Mouse (Mus musculus): ENCODE data around the gene C2cd2l.
"Not testable (repeated sequence)": the region's sequence is repeated elsewhere in the genome, so short reads cannot be mapped to it uniquely, and the experiment has no call there.

Gene C2cd2l

DNA sequence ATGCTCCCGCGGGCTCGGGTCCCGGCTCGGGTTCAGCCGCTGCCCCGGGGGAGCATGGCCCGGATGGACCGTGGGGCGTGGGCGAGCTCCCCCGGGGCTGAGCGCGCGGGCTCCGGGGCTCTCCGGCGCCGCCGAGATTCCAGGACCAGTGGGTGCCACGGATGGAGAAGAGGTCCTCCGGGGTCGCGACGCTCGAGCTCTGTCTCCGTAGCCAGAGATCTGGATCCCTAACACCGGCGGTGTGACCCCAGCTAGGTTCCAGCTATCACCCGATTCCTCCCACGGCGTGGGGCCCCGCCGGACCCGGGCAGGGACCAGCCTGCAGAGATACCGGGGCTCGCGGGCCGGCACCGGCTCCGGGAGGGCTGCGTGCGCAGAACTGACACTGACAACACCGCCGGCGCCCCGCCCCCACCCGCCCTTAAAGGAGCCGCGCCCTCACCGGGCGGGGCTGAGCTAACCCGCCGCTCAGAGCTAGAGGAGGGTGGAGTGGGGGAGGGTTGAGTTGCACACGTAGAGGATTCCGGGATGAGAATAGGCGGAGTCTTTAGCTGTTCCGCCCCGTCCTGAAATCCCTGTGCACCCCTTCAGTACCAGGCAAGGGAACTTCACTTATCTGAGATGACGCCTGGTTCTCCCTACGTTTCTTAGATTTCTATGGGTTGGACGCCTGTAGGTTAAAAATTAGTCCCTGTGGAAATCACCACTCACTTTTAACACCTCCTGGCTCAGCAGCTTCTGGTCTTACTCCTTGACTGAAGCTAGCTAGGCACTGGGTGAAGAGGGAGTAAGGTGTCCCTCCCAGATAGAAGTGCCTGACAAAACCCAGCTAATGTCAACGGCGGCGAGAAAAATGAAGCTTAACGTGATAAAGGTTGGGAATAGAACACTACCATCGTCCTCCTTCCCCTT lies at the start of gene C2cd2l:
Gene C2cd2l (minus strand): TSS at position 399 of the 912 bp plus-strand sequence.
- DNase-seq (ENCODE audit: low spot score): peak; percentile 62

DNA sequence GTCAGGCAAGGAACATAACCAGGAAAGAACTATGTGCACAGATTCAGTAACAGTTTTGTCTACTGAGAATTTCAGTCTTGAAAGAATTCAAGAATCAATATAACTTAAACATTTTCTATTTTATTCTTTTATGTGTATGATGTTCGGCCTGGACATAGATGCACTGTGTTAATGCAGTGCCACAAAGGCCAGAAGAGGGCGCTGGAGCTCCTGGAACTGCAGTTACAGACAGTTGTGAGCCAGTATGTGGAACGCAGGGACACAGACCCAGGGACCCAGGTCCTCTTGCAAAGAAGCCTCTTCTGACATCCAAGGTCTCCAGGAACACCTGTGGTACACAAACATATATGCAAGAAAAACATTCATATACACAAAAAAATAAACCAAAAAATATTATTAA lies 44.4 kb upstream of the C2cd2l start:
- no peak for DNase-seq (ENCODE audit: low spot score)

DNA sequence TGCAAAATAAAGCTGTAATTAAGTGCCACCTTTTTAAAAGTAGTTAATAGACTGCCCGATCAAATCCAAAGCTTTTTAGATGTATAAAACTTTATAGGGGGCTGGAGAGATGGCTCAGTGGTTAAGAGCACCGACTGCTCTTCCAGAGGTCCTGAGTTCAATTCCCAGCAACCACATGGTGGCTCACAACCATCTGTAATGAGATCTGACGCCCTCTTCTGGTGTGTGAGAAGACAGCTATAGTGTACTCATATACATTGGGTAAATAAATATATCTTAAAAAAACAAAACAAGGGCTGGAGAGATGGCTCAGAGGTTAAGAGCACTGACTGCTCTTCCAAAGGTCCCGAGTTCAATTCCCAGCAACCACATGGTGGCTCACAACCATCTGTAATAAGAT lies 41.8 kb upstream of the C2cd2l start:
- DNase-seq (ENCODE audit: low spot score): not testable (repeated sequence)

DNA sequence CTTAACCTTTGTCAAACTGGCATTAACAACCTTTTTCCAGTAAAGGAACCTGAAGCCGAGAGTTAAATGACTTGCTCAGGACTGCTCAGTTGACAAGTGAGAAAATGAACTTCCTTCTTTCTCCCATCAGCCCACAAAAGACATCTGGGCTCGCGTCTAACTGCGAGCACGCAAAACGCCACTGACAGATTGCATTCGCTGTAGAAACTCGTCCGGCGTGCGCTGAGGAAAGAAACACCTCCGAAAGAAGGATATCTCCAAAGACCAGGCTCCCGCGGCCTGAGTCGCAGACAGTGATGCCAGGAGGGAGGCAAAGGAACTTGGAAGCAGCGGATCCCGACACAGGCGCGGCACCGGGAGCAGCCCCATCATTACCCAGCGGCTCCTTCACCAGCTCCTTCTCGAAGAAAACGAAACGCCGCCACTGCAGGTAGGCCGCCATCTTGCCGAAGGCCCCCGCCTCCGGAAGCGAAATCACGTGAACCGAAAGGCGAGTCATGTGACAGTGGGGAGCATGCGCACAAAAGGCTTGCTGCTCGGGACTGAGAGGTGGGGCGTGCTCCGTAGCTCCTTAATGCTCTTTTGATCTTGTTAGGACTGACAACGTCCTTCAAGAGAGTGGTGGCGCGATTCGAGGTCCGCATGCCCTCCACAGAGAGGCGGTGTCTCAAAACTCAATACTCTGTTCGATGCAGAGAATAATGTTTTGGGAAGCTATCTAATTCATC lies 41.3 kb upstream of the C2cd2l start, which contains the start of gene Vps11:
Gene Vps11 (minus strand): TSS at position 481 of the 728 bp plus-strand sequence.
- peak; percentile 87 for DNase-seq (ENCODE audit: low spot score)

DNA sequence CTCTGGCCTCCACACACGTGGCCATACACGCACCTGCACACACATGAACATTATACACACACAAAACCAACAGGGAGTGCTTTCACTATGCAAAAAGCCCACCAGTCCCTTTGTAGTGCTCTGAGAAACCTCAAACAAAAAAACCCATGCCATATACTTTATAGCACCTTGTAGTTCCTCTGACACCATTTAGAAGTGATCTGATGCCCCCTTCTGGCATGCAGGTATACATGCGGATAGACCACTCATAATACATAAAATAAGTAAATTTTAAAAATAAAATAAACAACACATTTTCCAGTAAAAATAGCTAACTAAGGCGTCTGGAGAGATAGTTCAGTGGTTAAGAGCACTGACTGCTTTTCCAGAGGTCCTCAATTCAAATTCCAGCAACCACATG lies 37.1 kb upstream of the C2cd2l start:
- DNase-seq (ENCODE audit: low spot score): no peak

DNA sequence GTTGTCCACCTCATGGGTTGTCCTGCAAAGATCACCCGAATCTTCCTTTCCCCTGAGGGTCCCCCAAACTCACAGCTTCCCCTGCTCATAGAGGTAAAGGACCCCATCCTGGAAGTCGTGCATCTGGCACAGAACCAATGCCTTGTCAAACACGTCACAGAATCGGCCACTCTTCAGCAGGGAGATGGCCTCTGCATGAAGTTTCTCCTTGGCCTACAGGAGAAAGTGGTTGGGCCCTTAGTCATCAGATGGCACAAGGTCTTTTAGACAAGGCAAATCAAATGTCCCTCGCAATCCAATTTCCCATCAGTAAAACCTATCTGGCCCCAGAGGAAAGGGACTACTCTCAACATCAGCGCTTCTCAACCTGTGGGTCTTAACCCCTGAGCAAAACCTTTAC lies 33.1 kb upstream of the C2cd2l start:
- no peak for DNase-seq (ENCODE audit: low spot score)

DNA sequence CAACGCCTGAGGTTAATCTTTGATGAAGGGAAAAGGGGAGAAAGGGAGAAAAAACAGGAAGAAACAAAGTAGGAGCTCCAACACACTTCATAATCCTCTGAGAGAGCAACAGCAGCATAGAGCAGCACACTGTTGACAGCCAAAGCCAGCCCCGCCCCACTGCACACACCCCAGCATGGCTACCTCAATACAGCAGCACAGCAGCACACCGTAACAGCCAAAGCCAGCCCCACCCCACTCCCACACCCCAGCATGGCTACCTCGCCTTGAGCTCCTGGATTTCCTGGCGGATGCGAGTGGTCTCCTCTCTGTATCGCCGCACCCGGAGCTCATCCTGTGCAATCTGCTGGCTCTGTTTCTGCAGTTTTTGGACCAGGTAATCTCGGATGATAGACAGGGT lies 32.3 kb upstream of the C2cd2l start:
- no peak for DNase-seq (ENCODE audit: low spot score)

DNA sequence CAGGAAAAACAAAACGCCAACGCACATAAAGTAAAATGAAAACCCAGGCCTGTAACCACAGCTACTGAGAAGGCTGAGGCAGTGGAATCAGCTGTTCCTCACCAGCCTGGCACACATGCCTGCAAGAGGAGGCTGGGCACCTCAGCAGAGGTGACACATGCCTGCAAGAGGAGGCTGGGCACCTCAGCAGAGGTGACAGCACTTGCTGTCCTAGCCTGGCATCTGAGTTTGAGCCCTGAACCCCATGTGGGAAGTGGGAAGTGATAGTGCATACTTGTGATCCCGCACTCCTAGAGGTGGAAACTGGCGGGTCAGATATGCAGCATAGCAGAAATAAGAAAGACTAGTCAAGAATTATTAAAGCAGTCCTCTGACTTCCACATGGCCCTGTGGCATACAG lies 31.3 kb upstream of the C2cd2l start:
- DNase-seq (ENCODE audit: low spot score): no peak

DNA sequence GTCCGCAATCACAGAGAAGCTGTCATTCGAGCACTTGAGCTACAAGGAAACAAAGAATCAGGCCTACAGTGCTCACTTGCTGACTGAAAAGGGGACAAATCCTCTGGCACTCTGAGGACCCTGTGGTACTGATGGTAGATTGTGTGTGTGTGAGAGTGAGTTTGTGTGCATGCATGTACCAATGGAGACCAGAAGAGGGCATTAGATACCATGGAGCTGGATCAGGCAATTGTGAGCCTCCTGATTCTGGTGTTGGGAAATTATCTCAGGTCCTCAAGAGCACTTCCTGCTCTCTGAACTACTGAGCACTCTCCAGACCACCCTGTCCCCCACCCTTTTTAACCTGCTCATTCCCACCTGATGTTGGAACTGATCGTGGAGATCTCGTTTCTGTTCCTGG lies 28.5 kb upstream of the C2cd2l start:
- no peak for DNase-seq (ENCODE audit: low spot score)

DNA sequence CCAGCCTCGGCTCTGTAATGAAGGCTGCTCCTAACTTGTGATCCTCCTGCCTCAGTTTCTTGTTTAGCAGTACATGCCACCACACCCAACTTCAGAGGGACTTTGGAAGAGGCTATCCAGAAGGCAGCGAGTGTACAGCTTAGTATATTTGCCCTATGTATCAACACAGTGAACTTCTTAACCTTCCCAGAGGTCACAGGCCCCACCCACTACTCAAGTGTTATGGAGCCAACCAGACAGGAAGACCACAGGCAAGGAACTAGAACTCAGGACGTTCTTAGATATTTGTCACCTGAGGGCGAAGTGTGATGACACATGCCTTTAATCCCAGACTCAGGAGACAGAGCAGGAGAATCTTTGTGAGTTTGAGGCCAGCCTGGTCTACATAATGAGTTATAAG lies 27.5 kb upstream of the C2cd2l start:
- DNase-seq (ENCODE audit: low spot score): no peak

DNA sequence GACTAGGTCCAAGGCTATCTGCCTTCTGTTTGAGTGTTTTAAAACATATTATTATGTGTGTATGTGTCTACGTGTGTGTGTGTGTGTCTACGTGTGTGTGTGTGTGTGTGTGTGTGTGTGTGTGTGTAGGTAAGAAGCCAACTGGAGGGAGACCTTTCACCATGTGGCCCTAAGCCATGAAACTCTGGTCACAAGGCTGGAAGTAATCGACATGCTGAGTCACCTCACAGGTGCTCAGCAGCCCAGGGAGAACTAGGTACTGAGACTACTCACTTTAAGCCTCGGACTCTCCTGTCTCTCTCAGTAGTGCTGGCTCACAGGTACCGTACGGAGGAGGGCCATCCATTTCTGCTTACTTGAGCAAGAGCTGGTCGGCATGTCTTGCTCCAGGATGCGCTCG lies 27.1 kb upstream of the C2cd2l start:
- no peak for DNase-seq (ENCODE audit: low spot score)

DNA sequence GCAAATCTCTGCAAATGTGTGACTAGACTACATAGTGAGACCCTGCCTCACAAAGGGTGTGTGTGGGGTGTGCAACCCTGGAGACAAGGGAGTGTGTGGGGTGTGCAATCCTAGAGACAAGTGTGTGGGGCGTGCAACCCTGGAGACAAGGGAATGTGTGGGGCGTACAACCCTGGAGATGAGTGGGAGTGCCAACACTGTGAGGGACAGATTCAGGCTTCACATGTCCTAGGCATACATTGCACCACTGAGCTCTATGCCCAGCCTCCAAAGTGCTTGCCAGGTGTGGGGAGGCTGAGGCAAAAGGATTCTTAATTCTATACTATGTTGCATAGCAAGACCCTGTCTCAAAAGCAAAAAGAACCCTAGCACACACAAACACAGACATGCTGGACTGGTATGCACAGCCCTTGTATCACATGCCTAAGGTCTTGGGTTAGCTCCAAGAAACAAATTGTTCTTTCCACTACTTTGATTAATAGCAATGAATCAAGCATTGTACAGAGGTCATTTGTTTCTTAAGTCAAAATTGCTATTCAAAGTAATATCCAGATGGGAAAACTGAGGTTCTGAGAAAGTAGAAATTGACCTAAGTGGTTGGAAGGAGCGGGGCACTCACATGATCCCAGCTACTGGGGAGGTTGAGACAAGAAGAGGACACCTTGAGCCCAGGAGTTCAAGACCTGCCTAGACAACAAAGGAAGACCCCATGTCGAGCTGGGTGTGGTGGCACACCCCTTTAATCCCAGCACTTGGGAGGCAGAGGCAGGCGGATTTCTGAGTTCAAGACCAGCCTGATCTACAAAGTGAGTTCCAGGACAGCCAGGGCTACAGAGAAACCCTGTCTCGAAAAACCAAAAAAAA lies 25.7 kb upstream of the C2cd2l start:
- DNase-seq (ENCODE audit: low spot score): no peak

DNA sequence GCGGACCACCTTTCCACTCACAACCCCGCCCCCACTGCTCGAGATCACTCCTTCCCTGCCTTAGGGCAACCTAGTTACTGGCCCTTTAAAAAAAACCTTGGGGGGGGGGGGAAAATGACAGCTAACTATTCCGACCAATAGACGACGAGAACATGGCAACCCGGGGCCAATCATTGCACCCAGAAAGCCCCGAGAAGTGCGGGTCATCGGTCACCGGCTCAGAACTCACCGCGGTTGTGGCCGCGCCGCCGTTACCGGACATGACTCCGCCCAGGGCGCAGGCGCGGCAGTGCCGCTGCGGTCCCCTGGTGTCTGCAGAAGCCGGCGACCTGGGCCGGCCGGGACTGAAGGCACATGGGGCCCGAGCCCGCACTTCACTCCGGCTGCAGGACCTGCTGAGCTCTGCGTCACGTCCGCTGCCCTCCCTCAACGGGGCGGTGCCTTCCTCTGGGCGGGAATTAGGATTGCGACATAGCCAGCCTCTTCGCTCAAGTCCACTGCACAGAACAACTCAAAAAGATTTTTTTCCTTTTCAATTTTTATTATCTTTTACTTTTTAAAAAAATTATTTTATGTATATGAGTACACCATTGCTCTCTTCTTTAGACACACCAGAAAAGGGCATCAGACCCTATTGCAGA lies 23.8 kb upstream of the C2cd2l start, which contains the start of gene Hmbs:
Gene Hmbs (minus strand): TSS at position 448 of the 641 bp plus-strand sequence.
- DNase-seq (ENCODE audit: low spot score): peak; percentile 58

DNA sequence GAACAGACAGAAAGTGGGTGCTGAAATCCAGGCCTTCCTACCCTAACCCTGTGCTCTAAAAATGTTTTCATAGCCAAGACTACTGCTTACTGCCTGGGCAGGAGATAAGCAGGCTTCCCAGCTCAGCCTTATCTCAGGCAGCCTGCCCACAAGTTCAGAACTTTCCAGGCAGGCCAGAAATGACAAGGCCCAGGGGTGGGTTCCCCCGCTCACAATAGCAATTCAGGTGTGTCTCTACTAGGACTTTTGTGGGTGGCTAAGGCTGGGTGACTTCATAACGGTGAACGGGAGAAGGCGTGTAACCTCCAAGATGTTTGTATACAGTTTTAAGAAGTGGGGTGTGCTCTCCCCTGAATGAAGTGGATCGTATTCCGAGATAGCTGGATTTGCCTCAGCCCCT lies 23.2 kb upstream of the C2cd2l start:
- no peak for DNase-seq (ENCODE audit: low spot score)

DNA sequence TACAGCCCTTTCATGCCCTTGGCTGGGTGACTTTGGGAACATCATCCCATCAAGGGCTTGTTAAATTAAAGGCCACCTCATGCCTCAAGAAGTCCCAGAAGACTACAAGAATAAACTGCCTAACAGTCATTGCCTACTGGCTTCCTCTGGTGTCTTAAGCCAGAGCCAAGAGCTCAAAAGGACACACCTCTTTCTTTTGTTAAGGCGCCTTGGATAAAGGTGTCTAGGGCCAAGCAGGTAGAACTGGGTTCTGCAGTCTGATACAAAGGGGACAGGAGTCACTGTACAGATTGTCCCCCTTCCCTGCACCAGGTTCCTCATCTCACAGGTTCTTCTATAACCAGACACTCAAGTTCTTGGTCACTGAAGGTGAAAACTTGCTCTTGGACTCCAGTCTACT lies 22.5 kb upstream of the C2cd2l start:
- DNase-seq (ENCODE audit: low spot score): no peak

DNA sequence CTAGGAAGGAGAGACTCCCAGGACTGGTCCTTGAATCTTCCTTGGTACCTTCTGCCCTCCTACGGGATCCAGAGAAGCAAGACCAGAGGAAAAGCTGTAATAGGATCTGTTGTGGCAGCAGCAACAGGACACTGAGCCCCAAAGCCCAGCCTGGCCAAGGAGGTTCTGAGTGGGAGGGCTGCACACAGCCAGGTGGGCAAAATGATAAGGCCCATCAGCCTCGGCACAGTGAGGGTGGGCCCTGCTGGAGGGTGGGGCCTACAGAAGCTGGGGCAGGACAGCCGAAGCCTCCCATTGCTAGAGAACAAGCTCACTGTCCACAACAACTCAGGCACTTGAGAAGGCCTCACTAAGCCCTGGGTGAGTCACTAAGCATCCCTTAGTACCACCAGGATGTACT lies 22.1 kb upstream of the C2cd2l start:
- no peak for DNase-seq (ENCODE audit: low spot score)

DNA sequence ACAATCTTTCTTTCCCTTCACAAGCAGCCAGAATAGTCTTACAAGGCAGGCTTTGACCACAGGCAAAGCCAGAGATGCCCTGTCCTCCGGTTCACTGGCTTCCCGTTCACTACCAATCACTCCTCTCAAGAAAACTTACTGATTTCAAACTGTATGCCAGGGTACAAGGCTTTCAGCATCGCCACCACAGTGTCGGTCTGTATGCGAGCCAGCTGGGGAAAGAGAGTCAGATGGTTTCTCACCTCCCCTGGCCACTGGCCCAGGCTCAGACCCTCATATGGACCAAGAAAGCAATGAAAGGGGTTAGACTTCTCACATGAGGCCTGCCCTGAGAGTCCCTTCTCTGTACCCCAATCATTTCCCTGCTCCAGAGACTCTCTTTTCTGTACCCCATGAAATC lies 21.4 kb upstream of the C2cd2l start:
- no peak for DNase-seq (ENCODE audit: low spot score)

DNA sequence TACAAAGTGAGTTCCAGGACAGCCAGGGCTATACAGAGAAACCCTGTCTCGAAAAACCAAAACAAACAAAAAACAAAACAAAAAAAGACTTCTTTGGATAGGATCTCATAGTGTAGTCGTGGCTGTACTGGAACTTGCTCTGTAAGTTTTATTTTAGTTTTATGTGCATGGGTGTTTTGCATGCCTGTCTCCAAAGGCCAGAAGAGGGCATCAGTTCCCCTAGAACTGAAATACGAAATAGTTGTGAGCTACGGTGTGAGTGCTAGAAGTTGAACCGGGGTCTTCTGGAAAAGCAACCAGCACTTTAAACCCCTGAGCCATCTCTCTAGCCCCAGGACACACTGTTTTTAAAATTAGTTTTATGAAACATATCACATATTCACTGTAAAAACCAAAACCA lies 18.5 kb upstream of the C2cd2l start:
- no peak for DNase-seq (ENCODE audit: low spot score)

DNA sequence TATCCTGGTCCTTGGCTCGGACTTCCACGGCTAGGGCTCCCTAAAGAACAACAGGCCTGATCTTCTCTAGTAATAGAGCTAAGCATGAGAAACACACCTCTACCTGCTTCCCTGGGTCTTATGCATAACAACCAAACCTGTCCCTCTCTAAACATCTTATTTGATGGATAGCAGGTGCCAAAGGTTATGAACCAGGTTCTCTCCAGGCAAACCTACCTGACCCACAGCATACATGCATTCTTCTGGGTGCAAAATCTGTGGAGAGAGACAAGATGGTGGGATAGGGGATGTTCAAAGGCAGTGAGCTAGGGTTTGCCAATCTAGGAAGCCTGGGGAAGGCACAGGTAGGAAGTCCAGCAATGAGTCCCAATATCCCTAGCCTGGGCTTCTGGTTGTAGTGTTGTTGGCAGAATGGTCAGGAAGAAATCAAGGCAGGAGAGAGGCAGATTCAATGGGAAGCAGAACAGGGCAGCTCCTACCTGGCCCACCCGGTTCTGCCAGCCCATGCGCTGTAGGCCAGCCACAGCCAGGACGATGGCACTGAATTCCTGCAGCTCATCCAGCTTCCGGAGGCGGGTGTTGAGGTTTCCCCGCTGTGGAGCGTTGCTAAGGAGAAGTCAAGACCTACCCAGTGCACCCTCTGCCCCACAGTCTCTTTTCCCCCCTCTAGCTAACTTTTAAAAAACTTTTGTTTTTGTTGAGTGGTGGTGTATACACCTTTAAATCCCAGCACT lies 17.5 kb upstream of the C2cd2l start:
- no peak for DNase-seq (ENCODE audit: low spot score)

DNA sequence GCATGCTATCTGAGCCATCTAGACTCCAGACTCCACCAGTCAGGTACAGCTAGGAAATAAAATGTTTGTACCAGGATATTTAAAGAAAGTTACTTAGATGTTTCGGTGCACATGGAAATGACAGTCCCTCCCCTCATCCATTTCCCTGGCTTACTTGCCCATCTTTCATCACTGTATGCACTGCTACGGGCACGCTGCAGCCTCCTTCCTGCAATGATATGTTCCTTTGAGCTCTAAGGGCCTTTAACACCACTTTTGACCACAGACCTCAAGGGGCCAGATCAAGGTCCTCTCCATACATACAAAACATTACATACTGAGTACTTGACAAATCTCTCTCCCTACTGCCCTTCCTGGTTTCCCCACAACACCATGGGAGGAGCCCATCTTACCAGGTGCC lies 16.9 kb upstream of the C2cd2l start:
- no peak for DNase-seq (ENCODE audit: low spot score)

DNA sequence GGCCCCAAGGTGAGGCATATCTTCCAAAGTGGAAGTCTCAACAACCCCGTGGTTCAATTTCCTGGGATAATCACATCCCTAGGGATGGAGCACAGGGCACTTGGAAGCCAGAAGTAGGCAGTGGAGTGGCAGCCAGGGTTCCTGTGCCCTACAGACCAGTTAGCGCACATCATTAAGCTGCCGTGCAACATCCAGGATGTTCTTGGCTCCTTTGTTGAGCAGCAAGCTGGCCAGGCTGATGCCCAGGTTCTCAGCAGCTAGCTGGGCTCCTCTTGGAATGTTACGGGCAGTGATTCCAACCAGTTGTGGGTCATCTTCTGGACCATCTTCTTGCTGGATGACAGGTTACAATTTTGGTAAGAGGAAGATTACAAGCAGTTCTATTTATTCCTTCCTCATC lies 16.4 kb upstream of the C2cd2l start:
- DNase-seq (ENCODE audit: low spot score): not testable (repeated sequence)

All from urinary bladder, postnatal 10 days (tissue).